Mouse (Mus musculus) liver, embryonic 15.5 days (tissue): Measurements from ENCODE around the gene Chd9. TPM values are rescaled to one million over a fixed set of nuclear protein-coding genes. Genes with fewer than 3 reads are reported as not detected.
A peak's percentile ranks its signal among the peaks of the same experiment; 100 is the strongest.

ENCODE experiments used
- ATAC-seq: fragments of 200-750 bp; cut with Nextera tagmentation; 2 replicates; pipeline ENCODE4 v1.8.0; 2017; ENCODE audit warnings: moderate number of reproducible peaks, mild to moderate bottlenecking, moderate library complexity; ENCODE audit not compliant: insufficient read depth
- H3K27ac ChIP-seq: fragments of 300-500 bp; sonication (generic); replicated peaks from 2 replicates; pipeline ENCODE4 v1.5.1; 2015; ENCODE audit warnings: mild to moderate bottlenecking, inconsistent platforms
- H3K27me3 ChIP-seq: fragments of 300-500 bp; sonication (generic); 2 replicates; pipeline ENCODE4 v1.6.1; 2015; ENCODE audit warnings: mild to moderate bottlenecking, inconsistent platforms
- H3K36me3 ChIP-seq: fragments of 300-500 bp; sonication (generic); replicated peaks from 2 replicates; pipeline ENCODE4 v1.6.1; 2015; ENCODE audit warnings: moderate library complexity, mild to moderate bottlenecking, inconsistent platforms
- H3K4me1 ChIP-seq: fragments of 300-500 bp; sonication (generic); replicated peaks from 2 replicates; pipeline ENCODE4 v1.6.1; 2015; ENCODE audit warnings: inconsistent platforms
- H3K4me2 ChIP-seq: fragments of 300-500 bp; sonication (generic); 2 replicates; pipeline ENCODE4 v1.6.1; 2015; ENCODE audit warnings: moderate library complexity, mild to moderate bottlenecking, inconsistent platforms
- H3K4me3 ChIP-seq: fragments of 300-500 bp; sonication (generic); replicated peaks from 2 replicates; pipeline ENCODE4 v1.5.1; 2015; ENCODE audit warnings: mild to moderate bottlenecking, inconsistent platforms
- H3K9ac ChIP-seq: fragments of 300-500 bp; sonication (generic); 2 replicates; pipeline ENCODE4 v1.6.1; 2015; ENCODE audit warnings: moderate library complexity, mild to moderate bottlenecking, inconsistent platforms
- H3K9me3 ChIP-seq: fragments of 300-500 bp; sonication (generic); replicated peaks from 2 replicates; pipeline ENCODE4 v1.6.1; 2016; ENCODE audit warnings: inconsistent platforms
- WGBS: fragments of 180-500 bp; shearing (Covaris S2); methylation state at CpG from one replicate; pipeline ENCODE4 v1.1.7; 2015; ENCODE audit warnings: mixed read lengths; ENCODE audit not compliant: insufficient replicate concordance; 5-methylcytosine and 5-hydroxymethylcytosine counted together
- polyA plus RNA-seq: library from polyadenylated mRNA; unstranded; fragments of >200 nt; fragmentation: Nextera tagmentation; extraction: Ambion mirVana; gene quantifications from 2 replicates; pipeline ENCODE4 v1.2.1, GENCODE M21; 2015

Chd9 gene
- polyA plus RNA-seq, 1 experiment from 2014 or later, result 13.2 TPM

DNA sequence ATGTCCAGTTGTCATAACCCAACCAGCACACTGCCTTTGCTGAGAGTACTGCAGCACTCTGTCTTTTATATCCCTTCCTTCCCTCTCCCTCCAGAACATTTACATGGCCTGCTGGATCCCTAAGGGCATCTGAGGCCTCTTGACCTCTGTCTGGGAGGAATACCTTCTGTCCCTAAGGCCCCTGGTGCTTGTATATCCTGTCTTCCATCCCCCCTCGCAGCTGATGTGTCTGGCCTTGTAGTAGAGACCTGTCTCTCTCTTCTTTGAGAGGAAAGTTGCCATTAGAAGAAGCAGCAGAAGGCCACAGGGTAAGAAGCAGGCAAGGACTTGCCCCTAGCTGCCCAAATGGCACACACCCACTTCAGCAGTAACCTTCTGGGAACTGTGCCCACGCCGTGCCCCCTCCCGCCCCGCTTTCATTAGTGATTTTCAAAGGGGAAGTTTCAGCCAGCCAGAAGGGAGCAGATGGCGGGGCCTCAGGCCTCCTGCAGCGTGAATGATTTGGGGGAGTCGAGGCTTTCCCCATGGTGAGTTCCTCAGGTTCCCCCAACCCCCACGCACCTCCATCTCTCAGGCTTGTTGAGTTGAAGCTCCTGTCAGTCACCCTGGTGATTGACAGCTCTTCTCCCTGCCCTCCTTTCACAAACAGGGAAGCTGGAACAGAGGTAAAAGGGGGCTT is 33.3 kb downstream of the Chd9 start:
- ATAC-seq, result no peak
- 19% methylated on average over 9 of the region's 9 CpGs for WGBS
- Histone ChIP-seq H3K9ac (no peak overlapping the region), H3K27ac (no peak overlapping the region), H3K4me2 (no peak overlapping the region), H3K4me1 (peaks cover 12% of the 10 kb centered on the region), H3K4me3 (no peak overlapping the region), H3K9me3 (no peaks in the 10 kb centered on the region), H3K27me3 (no peaks in the 10 kb centered on the region), H3K36me3 (no peaks in the 10 kb centered on the region)

DNA sequence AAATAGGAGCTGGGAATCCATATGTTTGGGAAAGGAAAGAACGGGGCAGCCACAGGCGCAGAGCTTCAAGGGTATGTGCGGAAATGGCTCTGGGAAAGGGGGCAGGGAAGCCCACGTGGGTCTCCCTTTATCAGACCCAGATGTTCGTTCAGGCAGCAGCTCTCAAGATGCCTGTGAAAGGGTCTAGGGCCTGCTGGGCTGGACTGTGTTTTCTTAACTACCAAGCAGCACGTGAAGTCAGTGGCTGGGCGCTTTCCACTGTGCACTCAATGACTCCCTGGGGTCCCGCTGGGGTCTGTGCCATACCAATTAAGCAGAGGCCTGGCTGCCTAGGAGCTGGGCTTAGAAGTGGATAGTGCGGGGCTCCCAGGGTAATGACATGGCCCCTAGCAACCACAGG is 33.9 kb downstream of the Chd9 start:
- WGBS, result 22% methylated on average over 9 of the region's 9 CpGs
- Histone ChIP-seq H3K4me2 (0 out of 2 replicates have a peak overlapping the region, but pooled peaks have one; percentile 7), H3K27ac (no peak overlapping the region), H3K9ac (no peak overlapping the region), H3K4me3 (no peak overlapping the region), H3K4me1 (peaks cover 12% of the 10 kb centered on the region), H3K36me3 (no peaks in the 10 kb centered on the region), H3K27me3 (no peaks in the 10 kb centered on the region), H3K9me3 (no peaks in the 10 kb centered on the region)
- ATAC-seq, result no peak

DNA sequence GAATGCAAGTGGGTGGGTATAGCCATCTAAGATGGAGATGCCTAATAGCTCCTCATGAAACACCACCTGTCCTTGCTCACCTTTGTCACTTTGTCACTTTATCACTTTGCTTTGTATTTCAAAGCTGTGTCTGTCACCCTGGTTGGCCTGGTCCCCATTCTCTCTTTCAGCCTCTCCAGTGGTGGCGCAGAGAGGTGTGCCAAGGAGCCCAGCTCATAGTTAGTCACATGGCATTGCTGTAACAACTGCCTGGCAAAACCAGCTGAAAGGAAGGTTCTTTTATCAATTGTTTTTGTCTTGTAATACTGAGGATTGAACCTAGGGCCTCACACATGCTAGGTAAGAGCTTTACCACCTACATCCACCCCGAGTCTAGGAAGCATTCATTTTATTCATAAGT is 38.9 kb downstream of the Chd9 start:
- Histone ChIP-seq H3K4me3 (no peak overlapping the region), H3K27me3 (peaks cover 8% of the 10 kb centered on the region; the same call in 1 of the 2 replicates), H3K4me1 (peaks cover 21% of the 10 kb centered on the region), H3K36me3 (no peaks in the 10 kb centered on the region), H3K27ac (no peak overlapping the region), H3K9me3 (no peaks in the 10 kb centered on the region), H3K4me2 (no peak overlapping the region), H3K9ac (no peak overlapping the region)
- no peak for ATAC-seq
- WGBS, result 71% methylated on average over 2 of the region's 2 CpGs

DNA sequence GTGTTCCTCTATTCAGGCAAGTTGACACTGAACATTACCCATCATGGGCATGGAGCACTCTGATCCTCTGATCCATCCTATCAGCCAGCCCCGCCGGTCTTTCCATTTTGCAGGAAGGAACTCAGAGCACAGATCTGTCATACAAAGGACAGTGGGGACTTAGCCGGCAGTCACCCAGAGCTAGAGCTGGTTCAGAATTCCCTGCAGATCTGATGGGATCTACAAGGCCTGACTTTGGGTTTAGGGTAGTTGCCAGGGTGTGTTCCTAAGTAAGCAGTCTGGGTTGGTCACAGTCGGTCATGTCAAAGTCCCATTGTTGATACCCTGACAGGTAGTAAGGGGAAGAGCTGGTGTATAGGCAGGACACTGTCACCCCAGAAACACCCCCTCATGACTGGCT is 39.8 kb downstream of the Chd9 start:
- Histone ChIP-seq H3K27me3 (peaks cover 8% of the 10 kb centered on the region; the same call in 1 of the 2 replicates), H3K9ac (no peak overlapping the region), H3K4me3 (no peak overlapping the region), H3K9me3 (no peaks in the 10 kb centered on the region), H3K4me2 (no peak overlapping the region), H3K27ac (no peak overlapping the region), H3K36me3 (no peaks in the 10 kb centered on the region), H3K4me1 (peaks cover 18% of the 10 kb centered on the region)
- no peak for ATAC-seq
- WGBS, result 70% methylated on average over 4 of the region's 4 CpGs

DNA sequence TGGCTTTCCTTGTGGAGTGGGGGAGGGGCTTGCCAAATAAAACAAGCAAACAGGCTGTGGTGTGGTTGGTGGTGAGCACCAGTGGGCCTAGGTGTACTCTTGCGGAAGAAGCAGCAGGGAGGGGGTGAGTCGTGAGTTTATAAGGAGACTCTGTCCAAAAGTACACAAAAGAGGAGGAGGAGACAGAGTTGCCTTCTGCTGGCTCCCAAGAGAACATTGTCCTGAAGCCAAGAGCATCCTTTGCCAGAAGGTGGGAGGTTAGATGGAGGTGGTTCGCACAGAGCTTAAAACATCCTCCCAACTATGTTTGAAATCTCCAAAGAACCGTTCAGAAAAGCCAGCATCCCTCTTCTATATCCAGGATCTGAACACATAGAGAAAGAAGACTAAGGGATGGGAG is 40.2 kb downstream of the Chd9 start:
- H3K36me3 ChIP-seq, result no peaks in the 10 kb centered on the region
- ATAC-seq, result no peak
- H3K4me2 ChIP-seq, result no peak overlapping the region
- H3K9me3 ChIP-seq, result no peaks in the 10 kb centered on the region
- WGBS, result 64% methylated on average over 4 of the region's 4 CpGs
- no peak overlapping the region for H3K4me3 ChIP-seq
- peaks cover 18% of the 10 kb centered on the region for H3K4me1 ChIP-seq
- no peak overlapping the region for H3K9ac ChIP-seq
- H3K27ac ChIP-seq, result no peak overlapping the region
- H3K27me3 ChIP-seq, result peaks cover 8% of the 10 kb centered on the region; the same call in 1 of the 2 replicates

DNA sequence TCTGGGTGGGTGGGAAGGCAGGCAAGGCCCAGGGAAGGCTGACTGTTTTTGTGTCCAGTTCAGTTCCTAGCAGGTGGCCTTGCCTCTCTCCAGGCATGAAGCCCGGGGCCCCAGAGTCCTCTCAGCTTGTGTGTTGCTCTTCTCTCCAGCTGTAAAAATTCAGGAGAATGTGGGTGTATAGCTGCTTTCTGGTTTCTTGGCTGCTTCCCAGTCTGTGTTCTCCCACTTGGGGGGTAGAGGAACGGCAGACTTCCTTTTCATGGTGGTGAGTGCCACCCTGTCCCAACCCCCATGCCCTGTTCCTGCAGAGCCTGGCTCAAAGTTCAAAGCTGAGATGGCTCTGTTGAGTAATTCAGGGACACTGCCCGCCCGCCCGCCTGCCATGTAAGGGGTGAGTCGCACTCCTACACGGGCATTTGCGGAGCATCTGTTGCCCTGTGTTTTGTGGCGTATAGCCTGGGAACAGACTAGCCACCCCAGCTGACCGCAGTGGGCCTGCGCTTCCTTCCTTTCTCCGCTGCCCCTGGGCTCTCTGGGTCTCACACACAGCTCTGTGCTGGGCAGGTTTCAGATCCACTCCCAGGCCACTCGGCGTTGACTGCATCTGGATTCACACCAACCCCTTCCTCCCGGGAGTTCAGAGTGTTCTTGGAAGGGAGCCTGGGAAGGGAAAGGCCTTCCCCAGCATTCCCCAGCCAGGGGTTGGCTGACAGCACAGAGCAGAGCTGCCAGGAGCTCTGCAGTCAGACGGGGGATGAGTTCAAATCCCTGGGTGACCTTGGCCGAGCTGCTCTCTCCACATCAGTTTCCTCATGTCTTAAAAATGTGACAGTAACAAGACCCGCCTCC is 41.1 kb downstream of the Chd9 start:
- Histone ChIP-seq H3K9me3 (no peaks in the 10 kb centered on the region), H3K4me3 (no peak overlapping the region), H3K4me1 (peaks cover 18% of the 10 kb centered on the region), H3K27ac (no peak overlapping the region), H3K4me2 (peak overlapping the region; percentile 27), H3K36me3 (no peaks in the 10 kb centered on the region), H3K27me3 (peaks cover 8% of the 10 kb centered on the region; the same call in 1 of the 2 replicates), H3K9ac (no peak overlapping the region)
- 13% methylated on average over 18 of the region's 18 CpGs for WGBS
- ATAC-seq, result peak; percentile 56

DNA sequence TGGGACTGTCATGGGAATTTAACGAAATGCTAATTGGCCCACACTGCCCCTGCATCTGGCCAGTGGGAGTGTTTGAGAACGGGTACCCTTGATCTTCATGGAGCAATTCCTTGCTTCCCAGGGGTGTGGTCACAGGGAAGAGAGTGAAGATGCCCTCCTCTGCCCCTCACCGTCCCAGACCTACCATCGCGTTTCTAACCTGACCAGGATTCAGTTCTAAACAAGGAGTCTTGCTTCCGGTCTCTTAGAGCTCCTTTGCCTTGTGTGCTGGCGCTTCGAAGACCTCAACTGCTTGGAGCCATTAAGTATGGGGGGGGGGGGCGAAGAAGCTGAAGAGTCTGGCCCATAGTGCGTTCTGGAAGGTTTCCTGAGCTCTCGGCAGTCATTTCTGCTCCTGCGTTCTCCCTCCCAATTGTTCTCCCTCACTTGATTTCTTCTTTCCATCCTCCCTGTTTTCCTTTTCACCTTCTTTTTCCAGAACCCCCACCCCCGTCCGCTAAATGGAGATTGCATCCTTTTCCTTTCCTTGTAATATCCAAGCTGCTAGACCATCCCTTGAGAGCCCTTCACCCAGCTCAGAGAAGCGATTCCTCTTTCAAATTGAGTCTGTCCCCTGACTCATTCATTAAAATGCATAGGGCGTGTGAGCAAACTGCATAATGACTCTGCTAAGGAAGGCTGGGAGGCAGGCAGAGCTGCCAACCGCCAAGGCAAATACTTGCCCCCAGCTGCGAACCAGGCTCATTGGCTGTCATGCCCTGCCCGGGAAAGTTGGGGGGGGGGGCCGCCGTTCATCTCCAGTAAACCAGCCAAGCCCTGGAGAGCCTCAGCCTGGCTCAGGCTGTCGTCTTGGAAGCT is 42.0 kb downstream of the Chd9 start:
- 15% methylated on average over 22 of the region's 22 CpGs for WGBS
- H3K27me3 ChIP-seq, result peaks cover 8% of the 10 kb centered on the region; the same call in 1 of the 2 replicates
- H3K4me2 ChIP-seq, result peak overlapping the region; percentile 27
- no peaks in the 10 kb centered on the region for H3K36me3 ChIP-seq
- H3K9ac ChIP-seq, result no peak overlapping the region
- ATAC-seq, result no peak
- H3K4me1 ChIP-seq, result peaks cover 18% of the 10 kb centered on the region
- no peak overlapping the region for H3K4me3 ChIP-seq
- no peaks in the 10 kb centered on the region for H3K9me3 ChIP-seq
- no peak overlapping the region for H3K27ac ChIP-seq

DNA sequence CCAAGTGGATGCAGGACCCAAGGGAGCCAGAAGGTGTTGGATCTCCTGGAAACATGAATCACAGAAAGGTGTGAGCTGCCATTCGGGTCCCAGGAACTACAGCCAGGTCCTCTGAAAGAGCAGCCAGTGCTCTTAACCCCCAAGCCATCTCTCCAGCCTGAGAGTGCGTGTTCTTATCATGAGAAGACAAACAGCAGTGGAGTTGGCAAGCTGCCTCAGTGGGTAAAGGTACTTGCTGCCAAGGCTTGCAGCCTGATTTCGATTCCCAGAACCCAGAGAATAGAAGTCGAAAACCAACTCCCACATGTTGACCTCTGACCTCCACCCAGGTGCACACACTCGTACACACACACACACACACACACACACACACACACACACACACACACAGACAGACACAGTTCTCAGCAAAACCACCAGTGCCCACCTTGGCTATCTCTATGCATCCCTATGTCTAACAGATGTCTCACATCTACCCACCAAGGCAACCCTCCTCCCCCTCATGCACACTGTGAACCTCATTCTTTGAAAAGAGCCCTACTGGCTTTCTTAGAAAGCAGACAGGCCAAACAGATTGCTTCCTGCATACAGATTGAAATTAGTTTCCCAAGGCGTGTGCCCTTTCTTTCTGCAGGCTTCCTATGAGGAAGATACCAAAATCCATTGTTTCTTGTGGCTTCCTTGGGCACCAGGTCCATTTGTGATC is 43.4 kb downstream of the Chd9 start:
- WGBS, result 37% methylated on average over 6 of the region's 6 CpGs
- H3K36me3 ChIP-seq, result no peaks in the 10 kb centered on the region
- peaks cover 18% of the 10 kb centered on the region for H3K27me3 ChIP-seq
- H3K27ac ChIP-seq, result no peak overlapping the region
- H3K9ac ChIP-seq, result no peak overlapping the region
- H3K4me2 ChIP-seq, result no peak overlapping the region
- no peaks in the 10 kb centered on the region for H3K9me3 ChIP-seq
- no peak for ATAC-seq
- no peak overlapping the region for H3K4me3 ChIP-seq
- H3K4me1 ChIP-seq, result peaks cover 23% of the 10 kb centered on the region

DNA sequence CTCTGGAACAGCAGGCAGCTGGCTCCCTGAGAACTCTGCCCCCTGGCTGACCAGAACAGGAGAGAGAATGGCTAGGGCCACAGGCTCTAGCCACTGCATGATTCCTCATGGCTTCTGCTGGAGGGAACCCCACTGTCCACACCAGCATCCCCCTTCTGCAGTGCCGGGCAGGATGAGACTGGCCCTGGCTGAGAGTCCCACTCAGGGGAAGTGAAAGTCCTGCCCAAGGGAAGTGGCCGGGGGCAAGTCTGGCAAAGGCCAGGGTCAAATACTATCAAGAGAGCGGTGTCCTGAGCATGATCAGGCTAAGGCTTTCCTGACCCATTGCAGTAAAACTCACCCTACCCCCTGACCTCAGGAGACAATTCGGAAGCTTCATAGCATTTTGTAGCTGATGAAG is 44.9 kb downstream of the Chd9 start:
- Histone ChIP-seq H3K4me3 (no peak overlapping the region), H3K9ac (no peak overlapping the region), H3K4me1 (peaks cover 38% of the 10 kb centered on the region), H3K27me3 (peaks cover 31% of the 10 kb centered on the region), H3K4me2 (no peak overlapping the region), H3K36me3 (no peaks in the 10 kb centered on the region), H3K9me3 (no peaks in the 10 kb centered on the region), H3K27ac (no peak overlapping the region)
- no peak for ATAC-seq
- 53% methylated on average over 4 of the region's 4 CpGs for WGBS

DNA sequence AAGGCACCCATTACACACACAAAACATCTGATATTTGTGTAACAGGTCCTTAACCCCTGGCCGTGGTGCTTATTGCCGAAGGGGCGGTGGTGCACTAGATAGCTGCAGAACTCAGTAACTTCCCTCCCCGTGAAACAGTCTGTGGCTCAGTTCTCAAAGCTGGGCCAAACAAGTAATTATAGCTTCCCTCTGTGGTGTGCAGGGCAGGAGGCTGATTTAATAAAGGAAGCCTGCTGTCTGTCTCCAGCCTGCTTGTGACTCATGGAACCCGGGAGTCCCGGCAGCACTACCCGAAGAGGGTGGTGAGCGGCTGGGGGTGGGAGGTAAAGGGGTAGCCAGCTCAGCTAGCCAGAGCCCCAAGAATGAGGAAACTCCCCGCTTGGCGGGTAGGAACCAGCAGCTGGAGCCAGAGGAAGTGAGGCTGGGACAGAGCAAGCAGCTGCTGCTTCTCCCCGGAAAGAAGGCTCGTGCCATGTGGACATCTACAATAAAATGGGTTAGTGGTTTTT is 48.1 kb downstream of the Chd9 start:
- ATAC-seq, result peak; percentile 30; the same call in 1 of the 2 replicates

More for the DNA sequence above, 48.1 kb downstream of the Chd9 start:
- no peak overlapping the region for H3K9ac ChIP-seq
- H3K9me3 ChIP-seq, result no peaks in the 10 kb centered on the region
- peak overlapping the region; percentile 54; the same call in 1 of the 2 replicates for H3K27ac ChIP-seq
- 7% methylated on average over 12 of the region's 12 CpGs for WGBS
- peak overlapping the region; percentile 71 for H3K4me2 ChIP-seq
- peaks cover 24% of the 10 kb centered on the region for H3K27me3 ChIP-seq
- no peaks in the 10 kb centered on the region for H3K36me3 ChIP-seq
- peaks cover 31% of the 10 kb centered on the region for H3K4me1 ChIP-seq
- peak overlapping the region; percentile 57 for H3K4me3 ChIP-seq
